Mouse (Mus musculus) right cerebral cortex, postnatal 25 days (tissue): ENCODE data around the gene Tubgcp2.

Source experiments
- DNase-seq: peaks from one replicate; pipeline ENCODE4 v3.0.0; 2022

Tubgcp2 gene

DNA sequence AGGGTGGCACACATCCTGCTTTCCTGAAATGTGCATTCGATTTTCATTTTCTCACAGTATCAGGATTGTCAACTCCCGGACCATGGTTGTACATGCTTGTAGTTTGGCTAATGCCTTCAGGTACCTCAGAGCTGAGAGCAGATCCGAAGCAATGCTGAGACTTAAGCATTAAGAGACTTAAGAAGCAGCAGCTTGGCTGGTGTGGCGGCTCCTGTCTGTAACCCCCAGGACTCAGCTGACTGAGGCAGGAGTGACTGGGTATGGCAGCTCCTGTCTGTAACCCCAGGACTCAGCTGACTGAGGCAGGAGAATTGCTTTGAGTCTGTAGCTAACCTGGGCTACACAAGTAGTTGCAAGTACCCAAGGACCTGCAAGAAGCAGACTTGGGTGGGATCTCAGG is 9.1 kb upstream of the Tubgcp2 start:
- DNase-seq, result no peak

DNA sequence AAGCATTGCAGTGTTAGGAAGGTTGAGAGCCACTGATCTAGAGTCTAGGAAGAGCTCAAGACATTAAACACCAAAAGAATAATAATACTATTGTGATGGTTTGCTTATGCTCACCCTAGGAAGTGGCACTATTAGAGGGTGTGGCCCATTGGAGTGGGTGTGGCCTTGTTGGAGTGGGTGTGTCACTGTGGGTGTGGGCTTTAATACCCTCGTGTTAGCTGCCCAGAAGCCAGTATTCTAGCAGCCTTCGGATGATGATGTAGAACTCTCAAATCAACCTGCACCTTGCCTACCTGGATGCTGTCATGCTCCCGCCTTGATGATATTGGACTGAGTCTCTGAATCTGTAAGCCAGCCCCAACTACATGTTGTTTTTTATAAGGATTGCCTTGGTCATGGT is 6.3 kb upstream of the Tubgcp2 start:
- DNase-seq, result no peak

DNA sequence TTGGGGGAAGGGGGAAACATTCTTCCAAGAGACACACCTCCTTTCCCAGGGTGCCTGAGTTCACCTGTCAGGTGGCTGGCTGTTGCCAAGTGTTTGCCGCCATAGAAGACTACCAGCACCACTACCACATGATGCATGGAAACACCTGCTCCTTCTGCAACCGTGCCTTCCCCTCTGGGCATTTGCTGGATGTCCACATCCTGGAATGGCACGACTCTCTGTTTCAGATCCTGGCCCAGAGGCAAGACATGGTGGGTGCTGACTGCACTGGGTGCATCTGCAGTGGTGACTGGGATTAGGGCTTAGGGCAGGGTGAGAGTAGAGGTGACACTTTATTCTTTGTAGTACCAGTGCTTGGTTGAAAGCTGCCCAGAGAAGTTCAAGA is 694 bp upstream of the Tubgcp2 start:
- no peak for DNase-seq

GRCm38 (mm10) chr7:140035456-140035855 is 1.0 kb downstream of the Tubgcp2 start:
- DNase-seq, result no peak

GRCm38 (mm10) chr7:140033386-140033785 is 3.1 kb downstream of the Tubgcp2 start:
- no peak for DNase-seq

DNA sequence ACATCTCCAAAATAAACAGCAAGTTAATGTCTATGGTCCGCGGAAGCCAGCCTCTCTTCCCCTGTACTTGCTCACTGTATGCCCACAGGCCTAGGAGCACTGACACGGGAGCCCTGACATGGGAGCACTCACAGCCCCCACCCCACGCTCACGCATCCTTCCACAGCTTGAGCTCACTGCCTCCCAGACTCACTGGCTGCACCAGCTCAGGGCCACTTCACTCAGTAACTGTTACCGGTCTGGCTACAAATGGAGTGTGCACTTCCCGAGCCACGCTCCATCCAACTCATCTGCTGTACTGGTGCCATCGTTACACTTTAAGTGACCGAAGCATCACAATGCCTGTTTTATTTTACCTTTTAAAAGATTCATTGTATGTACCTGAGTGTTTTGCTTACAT is 4.1 kb downstream of the Tubgcp2 start:
- DNase-seq, result no peak

DNA sequence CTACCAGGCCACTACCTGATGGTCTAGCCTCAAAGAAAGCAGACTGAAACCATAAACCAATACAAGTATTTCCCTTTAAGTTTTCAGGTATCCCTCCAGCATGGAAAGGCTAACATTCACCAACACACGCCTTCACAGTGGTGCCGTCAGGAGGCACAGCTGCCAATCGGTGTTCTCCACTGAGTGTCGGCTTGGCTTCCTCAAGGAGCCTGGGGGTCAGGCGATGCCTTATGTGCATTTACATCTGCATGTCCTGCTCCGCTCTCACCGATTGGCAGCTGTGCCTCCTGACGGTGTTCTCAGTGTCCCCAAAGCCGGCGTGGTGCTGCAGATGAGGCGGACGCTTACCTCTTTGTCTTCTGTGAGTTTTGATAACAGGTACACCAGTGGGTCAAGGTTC is 4.7 kb downstream of the Tubgcp2 start:
- no peak for DNase-seq

GRCm38 (mm10) chr7:140011336-140011735 is 25.1 kb downstream of the Tubgcp2 start:
- no peak for DNase-seq

DNA sequence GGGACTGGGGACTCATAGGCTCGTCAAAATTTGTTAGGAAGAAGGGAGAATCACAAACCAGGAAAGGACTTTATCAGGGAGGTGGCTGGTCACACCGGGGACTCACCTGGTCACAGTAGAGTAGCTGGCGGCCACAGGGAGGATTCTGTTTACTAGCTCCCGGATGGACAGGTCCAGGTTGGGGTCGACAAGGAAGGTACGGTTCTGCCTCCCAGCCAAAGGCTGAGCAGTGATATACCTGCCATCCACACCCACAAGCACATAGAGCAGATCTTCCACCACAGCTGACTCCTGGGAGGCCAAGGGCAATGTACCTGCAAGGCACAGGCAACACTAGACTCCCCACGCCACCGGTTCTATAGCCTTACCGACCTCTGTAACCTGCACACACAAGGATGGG is 28.7 kb downstream of the Tubgcp2 start:
- DNase-seq, result no peak

- no peak for DNase-seq
These were observed 29.4 kb downstream of the Tubgcp2 start for GRCm38 (mm10) chr7:140006861-140007611.

- no peak for DNase-seq
These were observed 31.8 kb downstream of the Tubgcp2 start for GRCm38 (mm10) chr7:140004666-140005065.

DNA sequence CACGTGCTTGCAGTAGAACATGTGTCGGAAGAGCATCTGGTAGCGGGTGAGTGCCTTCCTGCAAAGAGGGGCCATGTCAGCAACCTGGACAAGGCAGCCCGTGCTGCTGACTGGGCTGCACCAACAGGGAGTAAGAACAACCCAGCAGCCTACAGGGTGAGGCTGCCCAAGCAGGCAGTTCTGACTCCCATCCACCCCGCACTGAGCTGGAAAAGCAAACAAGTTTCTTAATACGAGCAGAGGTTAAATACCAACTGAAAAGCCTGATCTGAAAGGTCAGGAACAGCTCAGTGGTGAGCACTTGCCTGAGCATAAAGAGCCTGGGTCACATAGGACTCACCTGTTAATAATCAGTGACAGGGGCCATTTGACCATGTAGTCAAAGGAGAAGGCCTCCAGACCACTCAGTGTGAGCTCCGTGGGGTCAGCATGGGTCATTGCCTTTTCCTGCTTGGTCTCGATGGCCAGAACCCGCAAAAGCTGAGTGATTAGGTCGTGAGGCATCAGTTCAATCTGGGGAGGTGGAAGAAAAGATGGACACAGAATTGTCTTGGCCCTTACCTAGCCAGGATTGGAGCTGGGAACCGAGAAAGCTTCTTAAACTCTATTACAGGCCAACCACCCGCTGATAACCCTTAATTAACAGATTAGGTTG is 35.3 kb downstream of the Tubgcp2 start:
- no peak for DNase-seq

DNA sequence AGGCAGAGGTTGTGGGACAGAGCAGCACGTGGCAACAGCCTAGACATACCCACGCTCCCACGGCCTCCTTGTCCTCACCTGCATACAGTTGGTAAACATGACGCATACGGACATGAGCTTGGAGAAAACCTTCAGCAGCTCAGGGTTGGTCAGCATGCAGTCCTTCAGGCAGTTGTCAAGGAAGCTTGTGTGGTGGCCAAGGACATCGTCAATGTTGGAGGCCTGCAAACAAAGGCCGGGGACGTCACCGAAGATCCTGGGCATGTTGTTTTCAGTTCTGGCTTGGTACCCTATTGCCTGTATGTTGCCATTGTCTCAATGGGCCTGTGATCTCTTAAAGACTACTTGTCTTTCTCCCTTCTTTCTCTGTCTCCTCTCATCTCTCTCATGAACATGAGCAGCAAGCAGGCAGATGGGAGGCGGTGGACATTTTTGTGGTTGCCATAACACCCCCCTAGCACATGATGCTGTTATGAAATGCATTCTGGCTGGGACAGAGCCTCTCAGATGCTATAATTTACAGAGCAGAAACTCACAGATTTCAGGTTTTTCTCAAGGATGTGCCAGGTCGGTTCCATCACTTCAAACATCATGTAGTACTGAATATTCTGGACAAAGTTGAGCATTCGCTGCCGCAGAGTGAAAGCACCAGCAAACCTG is 37.6 kb downstream of the Tubgcp2 start:
- DNase-seq, result peak; percentile 38

DNA sequence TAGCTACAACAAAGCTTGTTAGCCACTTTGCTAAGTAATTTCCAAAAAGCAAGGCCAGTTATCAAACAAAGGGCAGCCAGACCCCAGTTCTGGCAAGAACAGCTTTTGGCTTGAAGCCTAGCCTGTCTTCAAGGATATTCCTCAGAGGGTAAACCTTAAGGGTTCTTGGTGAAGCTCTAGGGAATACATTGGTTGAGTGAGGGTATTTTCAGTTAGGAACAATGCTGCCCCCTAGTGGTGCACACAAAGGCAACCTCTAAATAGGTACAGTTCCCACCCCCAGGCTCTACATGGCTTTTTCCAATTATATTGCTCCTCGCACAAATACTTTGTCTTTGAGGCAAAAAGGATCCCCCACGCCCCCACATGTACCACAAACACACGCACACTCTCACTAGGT is 41.8 kb downstream of the Tubgcp2 start:
- peak; percentile 36 for DNase-seq

DNA sequence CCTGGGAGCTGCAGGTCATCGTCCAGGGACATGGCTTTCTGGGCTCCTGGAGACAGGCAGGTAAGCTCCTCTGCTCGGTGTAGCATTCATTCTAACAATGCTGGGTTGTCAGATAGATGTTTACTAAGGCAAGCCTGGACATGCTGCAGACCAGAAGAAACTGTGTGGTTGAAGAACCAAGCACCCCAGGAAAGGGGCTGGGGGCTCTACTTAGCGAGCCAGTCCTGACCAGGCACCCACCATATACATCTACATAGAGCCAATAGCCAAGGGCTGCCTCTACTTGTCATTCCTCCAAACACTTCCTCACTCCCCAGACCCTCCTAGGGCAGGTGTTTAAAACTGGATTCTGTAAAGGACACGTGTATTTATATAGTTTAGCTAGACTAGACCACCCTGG is 42.3 kb downstream of the Tubgcp2 start:
- no peak for DNase-seq

GRCm38 (mm10) chr7:139993532-139993931 is 42.9 kb downstream of the Tubgcp2 start:
- no peak for DNase-seq

- no peak for DNase-seq
These were observed 44.1 kb downstream of the Tubgcp2 start, which contains the start of gene Adam8 for GRCm38 (mm10) chr7:139992406-139992805. TSS of gene Adam8 (minus strand) at chr7:139992562.

DNA sequence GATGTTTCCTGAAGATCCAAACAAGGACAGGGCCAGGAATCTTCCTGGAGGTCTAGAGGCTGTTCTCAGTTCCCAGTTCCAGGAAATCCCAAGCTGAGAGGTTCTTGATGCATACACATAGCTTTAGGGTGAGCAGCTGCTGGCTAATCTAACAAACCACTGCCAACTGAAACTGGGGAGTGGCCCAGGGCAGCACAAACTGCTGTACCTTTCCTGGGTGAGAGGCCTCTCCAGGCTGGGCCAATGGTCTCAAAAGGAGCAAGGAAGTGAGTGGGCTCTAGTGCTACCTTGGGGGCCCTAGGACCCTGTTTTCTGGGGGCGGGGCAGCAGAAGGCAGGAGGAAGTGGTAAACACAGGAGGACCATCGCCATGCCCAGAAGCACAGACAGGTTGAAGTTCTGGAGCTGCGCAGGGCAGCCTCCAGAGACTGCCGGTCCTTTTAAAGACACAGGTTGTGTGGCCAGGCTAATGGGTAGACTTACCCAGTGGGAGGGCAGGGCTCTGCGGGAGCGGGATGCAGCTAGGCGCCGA is 45.5 kb downstream of the Tubgcp2 start:
- no peak for DNase-seq

GRCm38 (mm10) chr7:139988272-139988671 is 48.2 kb downstream of the Tubgcp2 start:
- DNase-seq, result no peak

GRCm38 (mm10) chr7:139984505-139984904 is 52.0 kb downstream of the Tubgcp2 start:
- DNase-seq, result no peak

- no peak for DNase-seq
These were observed 54.4 kb downstream of the Tubgcp2 start for GRCm38 (mm10) chr7:139982058-139982457.

- DNase-seq, result no peak
These were observed 55.7 kb downstream of the Tubgcp2 start for GRCm38 (mm10) chr7:139980778-139981177.

GRCm38 (mm10) chr7:139979011-139979719 is 57.3 kb downstream of the Tubgcp2 start:
- DNase-seq, result no peak
